Mouse (Mus musculus) cerebellum, adult 9-10 months (tissue): ENCODE data around the gene Gm20481.
"Not testable (repeated sequence)": the region's sequence is repeated elsewhere in the genome, so short reads cannot be mapped to it uniquely, and the experiment has no call there.

Experiments
- DNase-seq: peaks from one replicate; pipeline ENCODE4 v3.0.0; 2022

The Gm20481 gene

GRCm38 (mm10) chr17:34952378-34953040 lies 17.2 kb upstream of the Gm20481 start:
- DNase-seq, result peak; percentile 79

GRCm38 (mm10) chr17:34953258-34953657 lies 16.5 kb upstream of the Gm20481 start:
- DNase-seq, result no peak

GRCm38 (mm10) chr17:34953904-34954303 lies 15.8 kb upstream of the Gm20481 start:
- DNase-seq, result no peak

GRCm38 (mm10) chr17:34954831-34955230 lies 14.9 kb upstream of the Gm20481 start:
- DNase-seq, result no peak

GRCm38 (mm10) chr17:34955884-34956283 lies 13.8 kb upstream of the Gm20481 start:
- DNase-seq, result no peak

- no peak for DNase-seq
These were observed 13.4 kb upstream of the Gm20481 start for GRCm38 (mm10) chr17:34956340-34956739.

GRCm38 (mm10) chr17:34957291-34957690 lies 12.4 kb upstream of the Gm20481 start:
- not testable (repeated sequence) for DNase-seq

- not testable (repeated sequence) for DNase-seq
These were observed 11.7 kb upstream of the Gm20481 start for GRCm38 (mm10) chr17:34957966-34958365.

GRCm38 (mm10) chr17:34958734-34959129 lies 11.0 kb upstream of the Gm20481 start:
- DNase-seq, result not testable (repeated sequence)

GRCm38 (mm10) chr17:34959130-34959778 lies 10.5 kb upstream of the Gm20481 start, which contains the start of gene Hspa1b:
TSS of gene Hspa1b (minus strand) at chr17:34959238.
- DNase-seq, result peak; percentile 82

GRCm38 (mm10) chr17:34959881-34960515 lies 9.7 kb upstream of the Gm20481 start:
- no peak for DNase-seq

- DNase-seq, result no peak
These were observed 8.8 kb upstream of the Gm20481 start for GRCm38 (mm10) chr17:34960702-34961493.

GRCm38 (mm10) chr17:34962125-34962524 lies 7.6 kb upstream of the Gm20481 start:
- DNase-seq, result no peak

- no peak for DNase-seq
These were observed 6.9 kb upstream of the Gm20481 start for GRCm38 (mm10) chr17:34962841-34963240.

GRCm38 (mm10) chr17:34964640-34965049 lies 5.1 kb upstream of the Gm20481 start:
- no peak for DNase-seq

GRCm38 (mm10) chr17:34965627-34966026 lies 4.1 kb upstream of the Gm20481 start:
- DNase-seq, result no peak

- DNase-seq, result not testable (repeated sequence)
These were observed 1.1 kb downstream of the Gm20481 start for GRCm38 (mm10) chr17:34970850-34971249.

- DNase-seq, result not testable (repeated sequence)
These were observed 2.0 kb downstream of the Gm20481 start for GRCm38 (mm10) chr17:34971694-34972068.

GRCm38 (mm10) chr17:34972069-34972749 lies 2.5 kb downstream of the Gm20481 start, which contains the start of the genes Hspa1a and Hspa1l:
TSS of gene Hspa1a (minus strand) at chr17:34972156.
TSS of gene Hspa1l (plus strand) at chr17:34972703.
- DNase-seq, result peak; percentile 87

- DNase-seq, result no peak
These were observed 6.1 kb downstream of the Gm20481 start for GRCm38 (mm10) chr17:34975581-34976492.

- no peak for DNase-seq
These were observed 7.3 kb downstream of the Gm20481 start for GRCm38 (mm10) chr17:34977000-34977399.
